Mouse (Mus musculus): ENCODE measurements around the gene Adam19.

GRCm38 (mm10) chr11:46145163-46145875 is 89.5 kb downstream of the Adam19 start:
- TF ChIP-seq POLR2A (IDR thresholded peaks at IDR 0.05; ENCODE audit: insufficient read length, low read depth), result no peak
- no peak for TF ChIP-seq E2F4 (IDR thresholded peaks at IDR 0.05; ENCODE audit: insufficient read depth)
- no peak for TF ChIP-seq MAX (IDR thresholded peaks at IDR 0.05; ENCODE audit: low read depth)
- peak; percentile 9 for TF ChIP-seq POLR2AphosphoS2 (IDR thresholded peaks at IDR 0.05; ENCODE audit: insufficient read length, low read depth)
- no peak for TF ChIP-seq TCF12 (IDR thresholded peaks at IDR 0.05; ENCODE audit: insufficient read depth, poor library complexity, severe bottlenecking)
- no peak for TF ChIP-seq TCF3 (IDR thresholded peaks at IDR 0.05; ENCODE audit: insufficient read length, low read depth)
- TF ChIP-seq MYOG (IDR thresholded peaks at IDR 0.05; ENCODE audit: control insufficient read depth in 1 of 3, insufficient read depth in 1 of 3, insufficient read length in 2 of 3, low read depth in 2 of 3), result no peak
- no peak for TF ChIP-seq USF1 (IDR thresholded peaks at IDR 0.05; ENCODE audit: low read depth)
- no peak for TF ChIP-seq CEBPB (IDR thresholded peaks at IDR 0.05; ENCODE audit: insufficient read depth, poor library complexity, severe bottlenecking)
- no peak for TF ChIP-seq MYOD1 (IDR thresholded peaks at IDR 0.05; ENCODE audit: control insufficient read depth in 1 of 3, insufficient read length in 2 of 3, low read depth in 2 of 3)

All from myocyte (in vitro differentiated cells).